Comparison of ENCODE assay signal across 12 mouse cellular contexts in genomic region chr7:83725801-83726200, GRCm38 (mm10).
"Had no signal": no experiment of that assay in that cellular context is flagged by ENCODE, and none has a peak within 500 bp of the region (broad histone marks: within the 10 kb centered on the region; RNA-seq: fewer than 3 reads in every experiment).

No protein-coding gene starts in this region.

- H3K9ac ChIP-seq: limb, embryonic 12.5 days; liver, embryonic 14.5 days; midbrain, embryonic 13.5 days; neural tube, embryonic 15.5 days had no signal

- H3K4me2 ChIP-seq: limb, embryonic 12.5 days; midbrain, embryonic 13.5 days; neural tube, embryonic 15.5 days had no signal

- H3K27ac ChIP-seq: limb, embryonic 12.5 days; liver, embryonic 14.5 days; midbrain, embryonic 13.5 days; neural tube, embryonic 15.5 days had no signal

- H3K27me3 ChIP-seq: limb, embryonic 12.5 days; midbrain, embryonic 13.5 days; neural tube, embryonic 15.5 days had no signal

- H3K9me3 ChIP-seq: limb, embryonic 12.5 days; midbrain, embryonic 13.5 days; neural tube, embryonic 15.5 days had no signal

- H3K4me3 ChIP-seq: limb, embryonic 12.5 days; midbrain, embryonic 13.5 days; myocyte; neural tube, embryonic 15.5 days had no signal

- H3K4me1 ChIP-seq: midbrain, embryonic 13.5 days; neural tube, embryonic 15.5 days had no signal

- DNase-seq: kidney, postnatal 25 days; layer of hippocampus, adult 9-11 months; layer of hippocampus, postnatal 36 days; lung, adult 18-20 months; right cerebral cortex, adult 18-20 months; right cerebral cortex, postnatal 25 days; thymus, postnatal 4 days had no signal

- ATAC-seq: midbrain, embryonic 13.5 days had no signal

- H3K36me3 ChIP-seq: limb, embryonic 12.5 days; midbrain, embryonic 13.5 days; neural tube, embryonic 15.5 days had no signal
